ENCODE assay signal across 8 mouse cellular contexts in the genomic region with DNA sequence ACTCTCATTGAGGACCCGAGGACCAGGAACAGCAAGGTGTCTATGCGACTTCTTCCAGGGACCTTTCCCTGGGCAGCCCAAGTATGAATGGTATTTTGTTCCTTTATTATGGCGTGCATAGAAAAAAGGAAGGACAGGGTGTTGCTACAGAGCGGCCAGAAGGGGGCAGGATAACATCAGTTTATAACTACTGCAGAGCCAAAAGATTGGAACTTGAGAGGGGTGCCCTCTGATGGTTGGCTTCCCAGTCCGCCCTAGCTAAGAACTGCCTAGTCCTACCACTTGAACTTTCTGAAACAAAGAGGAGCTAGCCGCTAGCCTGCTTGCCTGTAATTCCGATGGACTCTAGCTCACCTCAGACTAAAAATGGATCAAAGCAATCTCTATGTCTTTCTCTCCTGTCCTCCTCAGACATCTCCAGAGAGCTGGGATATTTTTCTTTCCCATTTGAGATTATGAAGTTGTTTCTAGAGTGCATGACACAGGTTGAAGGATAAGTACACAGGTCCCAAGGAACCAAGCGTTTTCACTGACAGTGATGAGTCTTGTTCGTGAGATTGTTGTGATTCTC. TPM values are rescaled to one million over a fixed set of nuclear protein-coding genes. Genes with fewer than 3 reads are reported as not detected.
DNase-seq lines count a peak whose midpoint lies in the region; ATAC-seq and TF ChIP-seq lines count a peak whose summit lies in the region.
"Had no signal": no experiment of that assay in that cellular context is flagged by ENCODE, and none has a peak within 500 bp of the region (broad histone marks: within the 10 kb centered on the region; RNA-seq: fewer than 3 reads in every experiment).

No protein-coding gene starts in this region.

- DNase-seq in NIH3T3 (ENCODE audit: low read depth), result peak; percentile 93
- DNase-seq in cerebellum, adult 18-20 months, result peak; percentile 80 to 86
- DNase-seq in hindbrain, postnatal 0 days (ENCODE audit: low spot score), result peak; percentile 91
- peak; percentile 68 for DNase-seq in left cerebral cortex, adult 11 months (ENCODE audit: low spot score)
- DNase-seq in lung, postnatal 4 days, result peak; percentile 68 to 76
- DNase-seq in right cerebral cortex, postnatal 10 days (ENCODE audit: low spot score in 2 of 2), result peak; percentile 81 to 85

- no peak overlapping the region for H3K27ac ChIP-seq in hindbrain, postnatal 0 days

- no peaks in the 10 kb centered on the region for H3K36me3 ChIP-seq in hindbrain, postnatal 0 days (ENCODE audit: insufficient read depth, low read length)

- 11% methylated on average over 9 of the region's 9 CpGs for WGBS in hindbrain, postnatal 0 days

- no peaks in the 10 kb centered on the region for H3K9me3 ChIP-seq in hindbrain, postnatal 0 days (ENCODE audit: low read length)
- H3K9me3 ChIP-seq: megakaryocyte, embryonic 14.5 days had no signal

- H3K4me1 ChIP-seq in hindbrain, postnatal 0 days (ENCODE audit: insufficient read depth, low read length), result no peaks in the 10 kb centered on the region

- H3K27me3 ChIP-seq in hindbrain, postnatal 0 days (ENCODE audit: insufficient read depth, low read length), result no peaks in the 10 kb centered on the region

- H3K4me3 ChIP-seq in hindbrain, postnatal 0 days (ENCODE audit: low read length), result no peak overlapping the region

- no peak overlapping the region for H3K9ac ChIP-seq in hindbrain, postnatal 0 days (replicated peaks; ENCODE audit: low read length)

- peak; percentile 93 for ATAC-seq in frontal cortex, adult (ENCODE audit: low TSS enrichment)
- ATAC-seq in hindbrain, postnatal 0 days, result peak; percentile 79

- H3K4me2 ChIP-seq in hindbrain, postnatal 0 days (ENCODE audit: low read depth, low read length), result no peak overlapping the region

- peak; percentile 90 for TF ChIP-seq CTCF in hindbrain, postnatal 0 days (IDR thresholded peaks at IDR 0.05; ENCODE audit: low read depth)

RNA-seq across cellular contexts. Expression of a gene that starts 16.5 kb away (rescaled TPM):
- 44.3 and 45.0 TPM in 2 replicates for total RNA-seq in hindbrain, postnatal 0 days (2014; rRNA removed)
- 36.1 TPM in 2 replicates for polyA plus RNA-seq in hindbrain, postnatal 0 days (2015; fragmentation: Nextera tagmentation; extraction: Ambion mirVana)

RNA-seq across cellular contexts. Expression of a gene that starts 33.2 kb away (rescaled TPM):
- 0.52 and 0.61 TPM in 2 replicates for total RNA-seq in hindbrain, postnatal 0 days (2014; rRNA removed)
- 0.11 TPM in 1 of 2 replicates, not detected in the other for polyA plus RNA-seq in hindbrain, postnatal 0 days (2015; fragmentation: Nextera tagmentation; extraction: Ambion mirVana)
